Mouse (Mus musculus) central nervous system, embryonic 11.5 days (tissue): Measurements from ENCODE around the gene Npsr1. TPM values are rescaled to one million over a fixed set of nuclear protein-coding genes. Genes with fewer than 3 reads are reported as not detected.

ENCODE experiments used
- polyA plus RNA-seq: library from polyadenylated mRNA; depleted of rRNA; stranded (reverse); fragments of >200 nt; gene quantifications from 2 replicates; pipeline ENCODE4 v1.2.3, GENCODE M21; 2012; rRNA removed

Npsr1 gene
- 0.06 TPM in 1 of 2 replicates, not detected in the other for polyA plus RNA-seq

GRCm38 (mm10) chr9:24097696-24098095 lies at the start of gene Npsr1:
Npsr1 (plus strand) TSS chr9:24097996.

